Mouse (Mus musculus) induced T-regulatory cell, adult 2 months (primary cell): ENCODE measurements around the gene Jup.

ENCODE experiments used
- DNase-seq: peaks from one replicate; pipeline ENCODE4 v3.0.0-alpha.2; 2012; ENCODE audit warnings: low read depth

Gene Jup

DNA sequence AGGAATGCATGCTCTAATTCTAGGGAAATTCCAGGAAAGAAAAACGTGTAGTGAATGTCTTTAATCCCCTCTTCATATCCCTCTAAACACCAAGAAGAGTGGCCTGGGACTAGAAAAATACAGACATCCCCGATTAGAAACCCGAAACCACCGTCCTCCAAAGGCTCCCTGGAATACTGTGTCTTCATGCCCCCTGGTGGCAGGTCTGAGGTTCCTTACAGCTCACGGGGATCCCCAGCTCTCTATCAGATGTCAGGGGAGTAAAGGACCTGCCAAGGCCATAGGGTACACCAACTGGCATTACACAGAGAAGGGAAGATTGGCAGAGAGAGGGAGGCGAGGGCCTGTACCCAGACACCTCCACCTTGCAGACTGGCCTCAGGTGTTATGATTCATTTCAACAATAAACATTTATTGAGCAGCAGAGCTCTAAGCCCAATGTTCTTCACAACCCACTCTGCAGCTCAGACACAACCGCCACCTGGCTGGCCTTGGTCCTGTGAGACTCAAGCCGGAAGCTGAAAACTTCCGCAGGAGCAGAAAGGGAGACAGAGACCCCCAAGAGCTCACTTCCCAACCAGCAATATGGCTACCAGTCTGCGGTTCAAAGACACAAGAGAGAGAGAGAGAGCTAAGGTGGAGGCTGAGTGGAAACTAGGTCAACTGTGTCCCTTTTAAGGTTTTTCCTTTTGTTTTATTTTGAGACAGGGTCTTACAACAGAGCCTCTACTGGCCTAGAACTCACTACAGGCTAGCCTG is 10.7 kb upstream of the Jup start:
- peak; percentile 61 for DNase-seq

DNA sequence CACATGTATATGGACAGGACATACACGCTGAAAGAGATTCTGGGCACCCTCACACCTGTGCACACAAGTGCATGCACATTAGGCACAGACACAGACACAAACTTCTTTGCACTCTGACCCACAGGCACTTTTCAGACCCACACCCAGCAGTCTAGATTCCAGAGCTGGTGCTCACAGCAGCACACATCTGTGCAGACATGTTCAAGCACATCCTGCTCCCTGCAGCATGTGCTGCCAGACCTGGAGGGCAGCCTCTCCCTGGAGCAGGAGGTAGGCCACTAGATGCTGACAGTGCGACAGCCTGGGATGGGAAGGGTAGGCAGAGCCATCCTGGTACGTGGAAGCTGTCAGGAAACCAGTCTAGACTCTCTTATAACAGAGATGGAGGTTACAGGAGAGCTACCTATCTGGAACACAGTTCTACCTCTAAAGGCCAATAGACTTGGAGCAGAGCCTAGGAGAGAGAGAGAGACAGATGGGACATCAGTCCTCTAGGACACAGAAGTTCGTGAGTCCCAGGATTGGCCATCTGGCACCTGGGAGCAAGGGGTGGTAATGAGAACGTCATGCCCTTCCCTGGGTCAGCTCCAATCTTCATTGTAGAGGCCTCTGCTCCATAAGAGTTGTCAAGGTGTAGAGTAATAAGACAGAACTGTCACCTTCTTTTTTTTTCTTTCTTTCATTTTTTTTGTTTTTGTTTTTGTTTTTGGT is 9.6 kb upstream of the Jup start:
- DNase-seq = no peak

DNA sequence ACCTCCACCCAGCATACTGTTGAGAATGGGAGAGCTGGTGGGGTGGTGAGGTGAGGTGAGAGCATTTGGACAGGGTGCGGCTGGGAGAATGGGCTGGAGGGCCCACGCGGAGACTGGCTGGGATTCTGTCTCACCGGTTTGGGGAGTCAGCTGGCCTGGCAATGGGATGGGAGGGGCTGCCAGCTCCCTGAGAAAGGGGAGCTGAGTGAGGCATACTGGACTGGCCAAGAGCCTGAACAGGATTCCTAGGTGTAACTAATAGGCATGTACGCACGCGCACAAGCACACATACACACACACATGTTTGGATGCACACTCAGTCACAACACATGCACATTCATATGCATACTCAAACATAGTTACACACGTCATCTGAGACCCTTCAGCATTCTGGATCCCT is 8.7 kb upstream of the Jup start:
- DNase-seq = no peak

DNA sequence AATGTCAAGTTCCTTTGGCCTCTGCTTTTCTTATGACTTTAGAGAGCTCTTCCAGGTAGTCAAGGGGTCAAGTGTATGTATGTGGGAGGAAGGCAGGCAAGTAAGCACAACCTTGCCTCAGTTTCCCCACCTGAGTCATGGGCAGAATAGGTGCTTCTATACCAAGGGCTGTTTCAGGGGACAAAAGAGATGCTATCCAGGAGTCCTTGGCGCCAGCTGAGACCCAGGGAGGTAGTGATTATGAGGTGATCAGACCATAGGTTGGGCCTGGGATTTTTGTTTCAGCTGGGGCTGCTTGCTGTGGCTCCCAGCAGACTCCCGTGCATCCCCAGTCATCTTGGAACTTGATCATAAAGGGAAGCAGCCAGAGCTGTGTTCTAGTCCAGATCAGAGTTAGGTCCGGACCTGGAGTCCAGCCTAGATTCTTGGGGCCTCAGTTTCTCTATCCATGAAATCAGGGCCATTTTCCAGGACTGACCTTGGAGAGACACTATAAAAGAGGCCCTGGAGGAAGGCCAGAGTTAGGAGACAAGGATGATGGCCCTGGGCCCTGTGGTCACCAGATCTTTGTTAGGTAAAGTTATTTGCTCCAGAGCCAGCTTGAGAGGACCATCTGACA is 7.0 kb upstream of the Jup start:
- DNase-seq = no peak

DNA sequence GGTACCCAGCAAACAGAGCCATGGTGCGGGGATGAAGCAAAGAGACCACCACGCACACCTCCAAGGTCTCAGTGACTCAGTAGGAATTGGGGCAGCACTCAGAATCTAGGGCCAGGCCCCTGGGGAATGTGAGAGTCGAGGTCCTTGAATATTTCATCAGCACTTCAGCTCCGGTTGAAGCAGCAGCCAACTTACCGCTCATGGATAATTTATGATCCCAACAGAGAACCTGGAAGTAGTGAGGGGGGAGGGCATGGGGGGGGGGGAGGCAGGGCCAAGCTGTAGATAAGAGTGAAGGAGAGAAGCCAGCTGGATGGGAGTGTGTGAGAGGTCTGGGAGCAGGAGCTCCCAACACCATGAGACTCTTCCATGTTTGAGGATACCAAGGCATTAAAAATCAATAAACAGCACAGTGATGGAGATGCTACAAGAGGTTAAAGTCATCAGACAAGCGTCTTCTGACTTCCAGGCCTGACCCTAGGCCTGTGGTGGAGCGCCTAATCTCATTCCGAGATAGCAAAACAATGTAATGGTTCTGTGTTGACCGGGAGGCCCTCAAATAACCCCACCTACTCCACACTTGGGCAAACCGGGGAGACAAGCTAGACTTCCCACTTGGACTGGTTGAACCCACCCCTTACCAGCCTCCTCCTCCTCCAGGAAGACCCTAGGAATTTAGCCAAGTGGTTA is 6.0 kb upstream of the Jup start:
- no peak for DNase-seq

DNA sequence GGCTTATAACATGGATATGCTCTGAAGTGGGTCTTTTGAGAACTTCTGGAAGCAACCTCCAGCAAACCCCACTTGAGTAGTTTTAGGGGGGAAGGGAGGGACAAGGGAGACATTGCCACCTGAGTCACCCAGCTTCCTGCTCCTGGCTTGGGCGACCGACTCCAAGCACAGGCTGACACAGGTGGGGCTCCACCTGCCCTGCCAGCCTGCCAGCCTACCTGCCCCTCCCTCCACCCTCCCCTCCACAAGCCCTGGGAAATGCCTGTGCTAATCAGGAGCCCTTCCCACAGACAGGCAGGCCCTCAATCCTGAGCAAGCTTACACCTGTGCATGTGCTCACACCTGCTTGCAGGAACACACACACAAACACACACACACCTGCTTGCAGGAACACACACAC is 5.1 kb upstream of the Jup start:
- DNase-seq = no peak

DNA sequence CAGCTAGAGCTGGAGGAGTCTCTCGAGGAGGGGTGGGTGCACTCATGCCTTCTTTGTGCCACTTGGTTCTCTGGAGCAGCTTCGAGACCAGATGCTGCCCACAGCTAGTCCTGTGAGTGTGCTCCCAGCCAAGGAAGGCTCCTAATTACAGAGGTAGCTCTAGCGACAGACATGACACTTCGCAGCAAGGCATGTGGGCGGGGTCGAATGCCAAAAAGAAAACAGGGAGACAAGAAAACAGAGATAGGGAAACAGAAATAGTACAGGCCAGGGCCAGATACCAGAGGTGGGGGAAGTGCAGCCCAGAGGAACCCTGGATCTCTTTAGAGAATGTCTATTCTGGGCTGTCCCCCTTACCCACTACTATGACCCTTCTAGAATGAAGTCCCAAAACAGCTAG is 4.7 kb upstream of the Jup start:
- DNase-seq = no peak

DNA sequence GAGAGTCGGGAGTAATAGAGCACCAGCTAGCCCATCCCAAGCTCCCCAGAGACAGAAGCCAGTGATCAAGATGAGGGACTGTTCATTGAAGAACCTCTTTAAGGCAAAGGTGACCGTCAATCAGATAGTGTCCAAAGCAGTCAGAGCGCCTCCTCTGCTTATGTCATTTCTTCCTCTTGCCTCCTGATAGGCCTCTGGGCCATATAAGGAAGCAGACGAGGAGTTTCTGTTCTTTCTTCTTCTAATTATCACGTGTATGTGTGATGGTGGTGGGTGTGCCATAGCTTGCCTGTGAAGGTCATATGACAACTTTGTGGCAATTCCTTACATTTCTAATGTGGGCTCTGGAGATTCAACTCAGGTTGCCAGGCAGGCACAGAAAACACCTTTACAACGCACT is 3.3 kb upstream of the Jup start:
- no peak for DNase-seq

DNA sequence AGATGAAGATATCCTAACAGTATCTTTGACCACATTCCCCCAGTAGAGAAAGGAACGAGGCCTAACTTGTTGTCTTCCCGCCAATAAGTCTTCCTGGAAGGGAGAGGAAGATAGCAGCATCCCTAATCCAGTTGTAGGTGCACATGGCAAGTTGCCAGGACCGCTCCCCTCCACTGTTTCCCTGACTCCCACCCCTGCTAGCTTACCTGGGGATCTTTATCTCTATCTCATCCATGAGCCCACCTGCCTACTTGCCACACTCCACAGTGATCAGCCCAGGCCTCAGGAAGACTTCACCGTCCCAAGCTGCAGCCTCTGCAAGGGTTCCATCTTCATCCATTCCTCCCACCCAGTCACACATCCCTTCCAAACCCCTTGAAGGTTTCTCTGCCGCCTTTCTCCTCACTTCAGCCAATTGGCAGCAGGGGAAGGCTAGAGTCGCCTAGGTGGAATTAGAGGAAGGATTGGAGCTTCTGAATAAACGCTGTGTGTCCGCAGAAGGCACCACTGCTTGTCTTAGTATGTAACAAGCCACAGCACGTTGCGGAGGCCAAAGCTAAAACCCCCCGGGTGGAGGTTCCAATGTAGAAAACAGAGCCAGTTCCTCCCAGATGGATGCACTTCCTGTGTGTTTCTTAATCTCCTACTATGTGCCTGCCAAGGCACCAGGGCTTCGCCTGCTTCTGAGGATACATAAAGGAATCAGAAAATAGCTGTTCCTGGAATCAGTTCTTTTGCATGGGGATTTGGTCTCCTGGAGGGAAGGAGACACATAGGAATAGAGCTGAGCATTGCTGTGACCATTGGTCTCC is 2.4 kb upstream of the Jup start:
- no peak for DNase-seq

DNA sequence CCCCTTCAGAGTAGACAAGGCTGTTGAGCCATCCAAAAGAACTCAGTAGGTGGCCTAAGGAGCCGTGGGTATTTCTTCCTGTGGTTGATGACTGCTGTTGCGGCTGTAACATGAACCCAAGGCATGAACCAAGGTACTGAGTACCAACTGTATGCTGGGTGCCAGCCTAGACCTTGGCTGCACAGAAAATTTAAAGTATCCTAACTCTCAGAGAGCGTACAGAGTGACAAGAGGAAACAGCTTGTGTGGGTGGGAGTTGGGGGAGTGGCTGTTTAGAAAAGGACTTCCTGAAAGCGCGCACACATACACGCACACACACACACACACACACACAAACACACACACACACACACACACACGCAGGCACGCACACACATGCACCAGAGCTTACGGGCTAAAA is 1.8 kb upstream of the Jup start:
- peak; percentile 34 for DNase-seq

DNA sequence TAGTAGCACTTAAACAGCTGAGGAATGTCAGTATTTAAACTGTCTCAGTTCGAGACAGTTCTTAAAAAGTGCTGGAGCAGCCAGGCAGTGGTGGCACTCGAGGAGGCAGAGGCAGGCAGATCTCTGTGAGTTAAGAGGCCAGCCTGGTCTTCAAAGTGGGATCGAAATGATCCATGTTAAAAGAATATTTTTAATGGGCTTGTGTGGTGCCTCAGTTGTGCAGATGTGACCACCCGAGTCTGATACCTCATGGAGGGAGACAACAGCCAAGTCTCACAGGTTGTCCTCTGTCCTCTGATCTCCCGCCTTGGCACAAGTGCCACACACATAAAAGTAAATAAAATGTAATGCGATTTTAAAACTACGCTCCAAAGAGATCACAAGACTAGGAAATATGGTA is 954 bp upstream of the Jup start:
- DNase-seq = no peak

DNA sequence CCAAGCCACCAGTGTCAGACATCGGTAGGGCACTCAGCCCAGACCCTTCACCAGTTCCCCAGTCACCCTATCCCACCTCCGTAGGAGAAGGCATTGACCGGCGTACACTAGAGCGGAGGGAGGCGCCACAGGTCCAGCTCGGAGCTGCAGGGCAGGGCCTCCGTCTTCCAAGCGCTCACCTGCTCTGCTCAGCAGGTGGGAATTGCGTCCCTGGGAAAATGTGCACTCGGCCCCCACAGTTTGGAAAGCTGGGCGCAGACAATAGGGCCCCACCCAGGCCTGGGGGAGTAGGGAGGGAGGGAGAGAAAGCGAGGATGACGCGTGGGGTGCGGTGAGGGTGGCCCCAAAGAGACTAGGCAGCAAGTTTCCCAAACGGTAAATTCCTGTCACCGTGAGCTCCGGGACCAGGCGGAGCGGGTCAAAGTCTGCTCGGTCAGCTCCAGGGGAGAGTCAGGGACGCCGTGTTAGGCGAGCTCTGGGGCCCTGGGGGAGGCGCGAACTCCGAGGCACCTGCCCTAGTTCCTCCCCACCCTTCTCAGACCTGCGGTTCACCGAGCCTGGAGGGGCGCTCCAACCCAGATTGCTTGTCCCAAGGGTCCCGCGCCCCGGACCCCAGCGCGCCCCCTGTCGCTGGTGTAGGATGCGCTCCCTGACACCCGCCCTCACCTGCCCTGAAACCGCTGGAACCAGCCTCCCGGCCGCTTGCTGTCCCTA is 520 bp downstream of the Jup start:
- no peak for DNase-seq

DNA sequence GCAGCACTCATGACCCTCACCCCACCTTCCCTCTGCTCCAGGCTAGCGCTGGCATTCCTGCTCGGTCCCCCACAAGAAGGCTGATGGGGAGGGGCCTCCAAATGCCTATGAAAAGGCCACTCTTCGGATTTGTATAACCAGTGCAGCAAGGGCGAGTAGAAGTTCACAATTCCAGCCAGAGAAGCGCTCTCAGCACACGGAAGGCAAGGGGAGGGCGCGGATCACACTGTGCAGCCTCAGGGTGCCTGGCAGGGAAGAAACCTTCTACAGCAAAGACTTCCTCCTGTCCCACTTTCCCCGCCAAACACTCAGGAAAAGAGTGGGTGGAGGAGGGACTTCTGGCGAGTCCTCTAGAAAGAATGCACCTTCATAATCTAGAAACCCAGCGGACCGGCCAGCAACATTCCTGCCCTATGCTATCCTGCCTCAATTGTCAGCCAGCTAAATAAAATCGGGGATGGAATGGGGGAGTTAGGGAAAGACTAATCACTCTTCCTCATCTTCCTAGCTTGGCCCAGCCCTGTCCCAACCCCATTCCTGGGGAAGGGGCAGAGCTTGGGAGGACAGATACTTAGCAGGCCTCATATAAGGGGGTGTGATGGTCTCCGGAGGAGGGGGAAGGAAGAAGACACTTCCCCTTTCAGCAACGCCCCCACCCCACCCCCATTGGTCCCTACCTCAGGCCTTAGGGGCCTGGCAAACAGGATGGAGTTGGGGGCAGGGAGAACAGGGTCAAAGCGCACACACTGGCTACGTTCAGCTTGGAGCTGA is 1.5 kb downstream of the Jup start:
- DNase-seq = no peak

DNA sequence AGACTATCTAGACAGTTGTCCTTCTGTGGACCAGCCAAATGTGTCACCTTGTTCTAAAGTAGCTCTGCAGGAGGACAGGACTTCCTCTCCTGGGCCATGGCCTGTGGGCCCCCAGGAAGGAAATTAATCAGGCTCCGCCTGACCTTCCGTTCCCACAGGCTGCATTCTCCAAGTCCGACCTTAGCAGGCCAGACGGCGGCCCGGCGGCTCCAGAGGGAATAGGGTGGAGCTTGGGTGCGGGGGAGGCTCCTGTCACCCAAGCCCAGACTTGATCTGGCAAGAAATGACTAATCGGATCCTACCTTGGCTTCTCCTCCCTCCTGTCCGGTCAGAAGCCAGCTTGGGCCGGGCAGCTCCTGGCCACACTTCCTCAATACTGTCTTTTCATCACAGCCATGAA is 2.4 kb downstream of the Jup start:
- DNase-seq = no peak

DNA sequence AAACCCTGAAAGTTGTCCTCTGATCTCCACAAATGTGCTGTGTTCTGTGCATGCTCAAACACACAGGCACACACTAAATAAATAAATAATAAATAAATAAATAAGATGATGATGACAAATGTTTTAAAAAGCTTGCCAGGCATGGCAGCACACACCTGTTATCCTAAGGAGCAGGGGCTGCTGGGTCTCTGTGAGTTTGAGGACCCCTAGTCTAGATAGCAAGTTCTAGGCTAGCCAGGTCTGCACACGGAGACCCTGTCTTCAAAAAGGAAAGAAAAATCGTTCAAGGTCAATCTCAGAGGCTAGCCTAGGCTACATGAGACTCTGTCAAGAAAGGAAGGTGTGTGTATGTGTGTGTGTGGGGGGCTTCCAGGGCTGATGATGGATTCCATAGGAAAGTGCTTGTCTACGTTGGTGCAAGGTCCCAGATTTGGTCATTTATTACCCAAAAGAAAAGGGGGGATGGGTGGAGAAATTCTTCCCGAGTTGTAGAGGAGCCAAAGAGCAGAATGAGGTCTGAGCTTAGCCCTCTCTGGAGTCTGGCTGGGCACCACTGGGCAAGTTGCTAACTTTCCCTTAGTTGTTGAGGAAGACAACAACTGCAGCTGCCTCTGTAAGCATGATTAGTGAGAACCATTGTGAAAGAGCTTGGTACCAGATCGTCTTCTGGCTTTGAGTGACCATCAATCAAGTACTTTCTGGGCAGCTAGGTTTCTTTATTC is 3.0 kb downstream of the Jup start:
- DNase-seq = no peak

DNA sequence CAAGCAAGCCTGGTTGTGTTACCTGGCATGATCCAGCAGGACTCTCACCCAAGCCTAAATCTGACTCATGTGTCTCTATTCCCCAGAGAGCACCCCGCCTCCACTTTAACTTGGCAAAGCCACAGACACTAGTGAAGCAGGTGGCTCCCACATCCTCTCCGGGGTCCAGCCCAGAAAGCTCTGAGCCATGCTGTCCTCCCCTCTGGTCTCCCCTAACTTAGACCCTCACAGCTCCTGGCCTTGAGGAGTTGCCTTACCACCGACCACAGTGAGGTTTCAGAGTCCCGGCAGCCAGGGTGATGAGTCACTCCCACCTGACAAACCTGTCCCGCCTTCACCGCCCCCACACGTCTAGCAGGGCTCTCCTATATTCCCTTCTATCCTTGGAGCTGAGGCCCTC is 3.8 kb downstream of the Jup start:
- DNase-seq = no peak

DNA sequence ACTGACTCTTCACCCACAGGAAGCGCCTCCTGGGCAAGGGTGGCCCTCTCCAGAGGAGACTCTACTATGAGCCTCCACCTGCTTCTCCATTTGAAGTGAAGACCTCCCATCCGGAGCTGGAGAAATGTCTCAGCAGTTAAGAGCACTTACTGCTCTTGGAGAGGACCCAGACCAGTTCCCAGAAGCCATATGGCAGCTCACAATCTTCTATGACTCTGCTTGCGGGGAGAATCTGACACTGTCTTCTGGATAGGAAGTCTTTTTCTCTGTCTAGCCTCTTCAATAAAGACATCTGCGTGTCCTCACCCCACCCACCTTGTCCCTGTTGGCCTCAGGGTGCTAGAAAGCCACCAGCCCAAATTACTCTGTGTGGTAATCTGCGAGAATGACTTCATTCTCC is 4.6 kb downstream of the Jup start:
- DNase-seq = no peak

DNA sequence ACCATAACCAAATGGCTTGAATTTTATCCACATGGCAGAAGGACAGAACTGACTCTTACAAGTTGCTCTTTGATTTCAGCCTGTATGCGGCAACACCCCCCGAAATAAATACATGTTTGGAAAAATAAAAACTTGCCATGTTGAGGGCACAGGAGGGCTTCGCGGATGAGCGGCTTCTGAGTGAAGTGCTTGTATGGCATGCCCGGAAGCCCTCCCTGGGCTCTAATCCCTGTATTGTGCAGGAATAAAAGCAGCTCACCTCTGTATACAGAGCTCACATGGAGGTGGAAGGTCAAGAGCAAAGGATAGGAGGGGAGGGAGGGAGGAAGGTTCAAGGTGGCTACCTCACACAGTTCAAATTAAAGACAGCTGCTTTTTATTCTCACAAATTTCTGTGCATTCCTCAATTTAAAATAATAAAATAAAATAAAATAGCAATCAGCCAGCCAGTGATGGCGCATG is 5.6 kb downstream of the Jup start:
- no peak for DNase-seq

DNA sequence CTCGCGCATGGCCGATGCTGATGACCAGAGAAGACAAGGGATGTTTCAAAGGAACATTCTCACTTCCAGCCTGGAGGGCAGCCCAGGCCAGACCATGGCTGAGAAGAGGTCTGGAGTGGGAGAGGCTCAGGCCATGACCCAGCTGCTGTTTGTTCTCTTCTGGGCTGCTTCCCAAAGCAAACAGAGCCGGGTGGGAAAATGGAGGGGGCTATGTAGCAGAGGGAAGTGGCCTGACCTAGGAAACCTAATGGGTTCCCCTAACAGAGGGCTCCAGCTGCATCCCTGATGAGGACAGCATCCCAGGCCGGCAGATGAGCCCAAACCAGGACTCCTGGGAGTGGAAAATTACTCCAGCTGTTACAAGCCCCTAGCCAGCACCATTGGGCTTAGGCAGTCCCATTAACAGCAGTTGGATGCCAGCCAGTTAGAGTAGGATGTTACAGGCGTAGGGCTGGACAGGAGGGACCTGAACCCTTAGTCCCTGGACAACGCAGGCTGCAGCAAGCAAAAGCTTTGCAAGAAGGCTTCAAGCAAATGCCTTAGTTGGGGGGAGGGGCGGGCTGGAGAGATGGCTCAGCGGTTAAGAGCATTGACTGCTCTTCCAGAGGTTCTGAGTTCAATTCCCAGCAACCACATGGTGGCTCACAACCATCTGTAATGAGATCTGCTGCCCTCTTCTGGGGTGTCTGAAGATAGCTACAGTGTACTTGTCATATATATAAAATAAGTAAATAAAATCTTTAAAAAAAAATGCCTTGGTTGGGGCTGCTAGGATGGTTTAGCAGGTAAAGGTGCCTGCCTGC is 6.3 kb downstream of the Jup start:
- DNase-seq = no peak
